Mouse (Mus musculus) midbrain, postnatal 0 days (tissue): Measurements from ENCODE around the gene Zbtb22. TPM values are rescaled to one million over a fixed set of nuclear protein-coding genes. Genes with fewer than 3 reads are reported as not detected.

Experiments used
- ATAC-seq: fragments of 200-750 bp; cut with Nextera tagmentation; 2 replicates; pipeline ENCODE4 v1.8.0; 2017; ENCODE audit warnings: moderate number of reproducible peaks, mild to moderate bottlenecking, moderate TSS enrichment, moderate library complexity; ENCODE audit not compliant: low FRiP score
- DNase-seq: peaks from one replicate; pipeline ENCODE4 v3.0.0-alpha.2; 2015; ENCODE audit warnings: low spot score
- H3K27ac ChIP-seq: fragments of 300-500 bp; sonication (generic); 2 replicates; pipeline ENCODE4 v1.5.1; 2014; ENCODE audit warnings: low read depth, mild to moderate bottlenecking, low read length, mixed read lengths
- H3K27me3 ChIP-seq: fragments of 300-500 bp; sonication (generic); 2 replicates; pipeline ENCODE4 v1.6.1; 2014; ENCODE audit warnings: low read length, control low read depth, mixed read lengths; ENCODE audit not compliant: insufficient read depth
- H3K36me3 ChIP-seq: fragments of 300-500 bp; sonication (generic); 2 replicates; pipeline ENCODE4 v1.6.1; 2014; ENCODE audit warnings: low read length, control low read depth, mixed read lengths; ENCODE audit not compliant: insufficient read depth
- H3K4me1 ChIP-seq: fragments of 300-500 bp; sonication (generic); 2 replicates; pipeline ENCODE4 v1.6.1; 2014; ENCODE audit warnings: mild to moderate bottlenecking, control low read depth, antibody characterized with exemption, low read length, mixed read lengths; ENCODE audit not compliant: insufficient read depth
- H3K4me2 ChIP-seq: fragments of 300-500 bp; sonication (generic); 2 replicates; pipeline ENCODE4 v1.6.1; 2014; ENCODE audit warnings: low read depth, mild to moderate bottlenecking, low read length, mixed read lengths; ENCODE audit not compliant: poor library complexity, severe bottlenecking
- H3K4me3 ChIP-seq: fragments of 300-500 bp; sonication (generic); 2 replicates; pipeline ENCODE4 v1.5.1; 2014; ENCODE audit warnings: low read depth, mild to moderate bottlenecking, low read length, moderate library complexity
- H3K9ac ChIP-seq: fragments of 300-500 bp; sonication (generic); replicated peaks from 2 replicates; pipeline ENCODE4 v1.6.1; 2014; ENCODE audit warnings: mild to moderate bottlenecking, low read length, moderate library complexity, mixed read lengths; ENCODE audit not compliant: poor library complexity, severe bottlenecking
- H3K9me3 ChIP-seq: fragments of 300-500 bp; sonication (generic); 2 replicates; pipeline ENCODE4 v1.6.1; 2016; ENCODE audit warnings: low read length, control low read depth
- CTCF ChIP-seq: IDR thresholded peaks from 2 replicates; pipeline ENCODE4 v1.5.1; 2016; ENCODE audit warnings: antibody characterized with exemption, mild to moderate bottlenecking
- WGBS: fragments of 180-500 bp; shearing (Covaris S2); extraction: QIAGEN DNeasy Blood & Tissue Kit; methylation state at CpG from one replicate; pipeline ENCODE4 v1.1.7; 2014; 5-methylcytosine and 5-hydroxymethylcytosine counted together
- polyA plus RNA-seq: library from polyadenylated mRNA; unstranded; fragments of >200 nt; fragmentation: Nextera tagmentation; extraction: Ambion mirVana; gene quantifications from 2 replicates; pipeline ENCODE4 v1.2.1, GENCODE M21; 2015
- total RNA-seq: library from RNA; depleted of rRNA; stranded (reverse); fragments of >200 nt; gene quantifications from 2 replicates; pipeline ENCODE4 v1.2.3, GENCODE M21; 2014

Gene Zbtb22
- total and polyA plus RNA-seq, 2 experiments from 2014 or later, result 18.6 to 44.3 TPM

DNA sequence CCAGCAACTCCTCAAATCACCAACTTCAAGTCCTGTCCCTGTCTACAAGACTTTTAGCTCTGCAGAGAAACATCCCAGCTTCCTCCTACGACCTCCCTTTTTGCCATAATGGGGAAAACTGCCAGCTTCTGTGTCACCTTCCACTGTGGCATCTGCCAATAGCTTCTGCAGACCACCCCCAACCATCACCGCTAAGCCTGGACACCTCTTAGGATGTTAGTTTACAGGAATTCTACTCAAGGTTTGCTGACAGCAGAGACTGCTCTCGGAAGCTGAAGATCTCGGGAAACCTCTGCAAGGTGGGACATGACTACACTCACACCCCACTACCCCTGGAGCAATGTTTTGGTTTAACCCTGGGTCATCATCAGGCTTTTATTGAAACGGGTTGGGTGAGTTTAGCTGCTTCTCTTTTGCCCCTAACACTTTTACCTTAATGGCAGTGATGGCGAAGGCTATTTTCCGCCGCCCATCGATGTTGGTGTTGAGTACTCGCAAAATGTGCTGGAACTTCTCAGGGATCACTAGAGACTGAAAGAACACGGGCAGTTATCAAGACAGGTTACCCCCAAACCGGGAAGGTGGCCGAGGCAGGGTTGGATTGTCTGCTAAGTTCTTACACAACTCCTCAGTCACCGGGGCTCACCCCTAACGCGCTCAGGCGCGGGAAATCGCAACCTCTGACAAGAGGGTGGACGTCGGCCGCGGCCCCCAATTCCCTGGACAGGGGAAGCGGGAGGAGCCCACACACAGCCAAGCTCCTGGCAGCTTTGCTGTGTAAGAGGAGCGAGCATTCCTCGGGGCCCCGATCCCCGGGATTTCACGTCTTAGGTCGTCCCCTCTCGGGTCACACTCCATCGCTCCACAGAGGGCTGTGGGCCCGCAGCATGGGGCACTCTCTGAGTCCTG, 39.2 kb downstream of the Zbtb22 start:
- Histone ChIP-seq H3K9me3 (no peaks in the 10 kb centered on the region), H3K27me3 (no peaks in the 10 kb centered on the region), H3K36me3 (peaks cover 33% of the 10 kb centered on the region), H3K4me2 (peak overlapping the region; percentile 74), H3K27ac (peak overlapping the region; percentile 96), H3K9ac (peak overlapping the region; percentile 96), H3K4me3 (peak overlapping the region; percentile 84), H3K4me1 (peaks cover 19% of the 10 kb centered on the region; the same call in 1 of the 2 replicates)
- DNase-seq (no peak), ATAC-seq (peak; percentile 14)
- no peak for TF ChIP-seq CTCF
- 1% methylated on average over 33 of the region's 33 CpGs for WGBS

DNA sequence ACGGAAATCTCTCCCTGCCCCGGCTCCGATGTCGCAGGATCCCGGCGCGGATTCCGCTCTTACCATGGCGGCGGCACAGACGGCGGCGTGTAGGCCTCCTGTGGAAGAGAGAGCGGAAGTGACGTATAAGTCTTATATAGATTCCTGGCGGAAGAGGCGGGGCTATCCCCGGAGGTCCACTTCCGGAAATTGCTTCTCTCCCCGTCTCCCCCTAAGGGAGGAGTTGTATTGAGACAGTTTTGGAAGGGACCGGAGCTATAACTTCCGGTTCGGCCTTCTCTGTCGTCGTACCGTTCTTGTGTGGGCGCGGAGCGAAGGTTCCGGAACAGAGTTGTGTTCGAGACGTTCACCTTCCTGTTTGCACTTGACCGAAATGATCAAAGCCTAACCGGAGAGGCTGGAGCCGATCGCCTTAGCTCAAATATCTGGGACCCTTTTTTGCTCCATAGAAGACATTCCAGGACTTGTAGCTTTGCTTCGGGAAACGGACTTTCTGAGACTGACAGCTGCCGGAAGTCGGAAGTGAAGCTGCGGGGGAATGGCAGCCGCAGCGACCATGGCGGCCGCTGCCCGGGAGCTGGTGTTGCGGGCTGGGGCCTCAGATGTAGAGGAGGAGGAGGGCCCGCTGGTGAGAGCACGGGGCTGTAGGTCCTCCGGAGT, 40.0 kb downstream of the Zbtb22 start, which contains the start of the genes Vps52 and Rps18:
Gene Vps52 (plus strand): TSS at position 258 of the 660 bp plus-strand sequence.
Gene Rps18 (minus strand): TSS at position 447 of the 660 bp plus-strand sequence.
- Histone ChIP-seq H3K36me3 (peaks cover 38% of the 10 kb centered on the region), H3K27ac (peak within 1 kb of the TSS; percentile 96), H3K4me2 (peak within 1 kb of the TSS; percentile 80), H3K4me1 (peaks cover 13% of the 10 kb centered on the region; the same call in 1 of the 2 replicates), H3K27me3 (no peaks in the 10 kb centered on the region), H3K9ac (peak within 1 kb of the TSS; percentile 96), H3K4me3 (peak within 1 kb of the TSS; percentile 84), H3K9me3 (no peaks in the 10 kb centered on the region)
- TF ChIP-seq CTCF, result peak; percentile 60
- peak; percentile 99 for DNase-seq
- peak; percentile 88 for ATAC-seq
- WGBS, result under 1% methylated on average over 50 of the region's 50 CpGs

DNA sequence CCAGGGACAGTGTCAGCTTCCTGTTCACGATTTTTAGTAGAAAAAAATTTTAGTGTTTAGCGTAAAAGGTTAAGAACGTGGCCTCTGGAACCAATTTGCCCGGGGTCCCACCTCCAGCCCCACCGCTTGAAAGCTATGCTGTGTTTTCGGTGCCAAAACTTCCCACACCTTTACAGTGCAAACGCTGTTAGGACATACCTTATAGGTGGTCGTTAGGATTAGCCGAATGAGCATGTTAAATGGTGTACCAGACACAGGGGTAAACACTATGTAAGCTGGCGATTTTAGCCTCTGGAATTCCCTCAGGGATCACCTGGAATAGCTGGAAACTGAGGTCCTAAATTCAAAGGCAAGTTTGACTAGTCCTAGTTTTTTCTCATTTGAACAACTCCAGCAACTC, 40.6 kb downstream of the Zbtb22 start:
- peak overlapping the region; percentile 89 for H3K9ac ChIP-seq
- DNase-seq (no peak), ATAC-seq (no peak)
- WGBS, result 8% methylated on average over 10 of the region's 10 CpGs
- peak overlapping the region; percentile 84 for H3K4me3 ChIP-seq
- peak overlapping the region; percentile 80 for H3K4me2 ChIP-seq
- H3K27ac ChIP-seq, result peak overlapping the region; percentile 90
- no peak for TF ChIP-seq CTCF
- H3K9me3 ChIP-seq, result no peaks in the 10 kb centered on the region
- peaks cover 13% of the 10 kb centered on the region; the same call in 1 of the 2 replicates for H3K4me1 ChIP-seq
- H3K36me3 ChIP-seq, result peaks cover 43% of the 10 kb centered on the region
- no peaks in the 10 kb centered on the region for H3K27me3 ChIP-seq

DNA sequence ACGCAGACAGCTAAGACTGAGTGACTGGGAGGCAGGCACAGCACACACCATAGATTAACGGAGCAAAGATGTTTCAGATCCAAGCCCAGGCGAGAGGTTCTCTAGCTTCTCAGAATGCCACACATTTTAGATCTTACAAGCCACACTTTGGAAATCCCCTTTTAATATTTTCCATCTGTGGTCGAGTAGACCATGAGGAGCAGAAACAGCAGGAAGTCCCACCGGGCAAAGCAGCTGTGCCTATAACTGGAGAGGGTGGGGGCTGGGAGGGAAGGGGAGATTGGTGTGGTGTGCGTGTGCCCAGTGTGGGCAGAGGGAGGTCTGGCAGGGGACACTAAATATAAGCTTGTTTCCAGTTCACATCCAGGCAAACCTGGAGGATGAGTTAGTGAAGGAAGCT, 41.8 kb downstream of the Zbtb22 start:
- Histone ChIP-seq H3K4me3 (no peak overlapping the region), H3K27me3 (no peaks in the 10 kb centered on the region), H3K9ac (no peak overlapping the region), H3K4me1 (peaks cover 13% of the 10 kb centered on the region; the same call in 1 of the 2 replicates), H3K27ac (no peak overlapping the region), H3K4me2 (no peak overlapping the region), H3K9me3 (no peaks in the 10 kb centered on the region), H3K36me3 (peaks cover 52% of the 10 kb centered on the region)
- ATAC-seq, result no peak
- 91% methylated on average over 6 of the region's 6 CpGs for WGBS
- TF ChIP-seq CTCF, result no peak
- no peak for DNase-seq

DNA sequence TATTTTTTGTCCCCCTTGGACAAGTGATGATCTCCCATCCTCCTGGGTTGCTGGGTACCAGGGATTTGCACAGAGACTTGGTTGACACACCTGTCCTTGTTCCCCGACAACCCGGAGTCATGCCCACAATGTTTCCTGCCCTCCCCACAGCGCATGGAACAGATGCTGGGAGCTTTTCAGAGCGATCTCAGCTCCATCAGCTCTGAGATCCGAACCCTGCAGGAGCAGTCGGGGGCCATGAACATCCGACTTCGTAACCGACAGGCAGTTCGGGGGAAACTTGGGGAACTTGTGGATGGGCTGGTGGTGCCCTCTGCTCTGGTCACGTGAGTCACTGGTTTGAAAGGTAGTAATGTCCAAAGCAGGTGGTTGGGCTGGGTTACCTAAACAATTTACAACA, 42.7 kb downstream of the Zbtb22 start:
- 95% methylated on average over 11 of the region's 11 CpGs for WGBS
- no peak overlapping the region for H3K4me3 ChIP-seq
- H3K4me2 ChIP-seq, result no peak overlapping the region
- no peaks in the 10 kb centered on the region for H3K27me3 ChIP-seq
- DNase-seq (no peak), ATAC-seq (no peak)
- H3K9ac ChIP-seq, result no peak overlapping the region
- no peaks in the 10 kb centered on the region for H3K9me3 ChIP-seq
- H3K4me1 ChIP-seq, result peaks cover 13% of the 10 kb centered on the region; the same call in 1 of the 2 replicates
- TF ChIP-seq CTCF, result no peak
- H3K36me3 ChIP-seq, result peaks cover 52% of the 10 kb centered on the region
- no peak overlapping the region for H3K27ac ChIP-seq
